Mouse (Mus musculus): ENCODE results near the gene Fam241a. TPM values are rescaled to one million over a fixed set of nuclear protein-coding genes. Genes with fewer than 3 reads are reported as not detected.
A peak's percentile ranks its signal among the peaks of the same experiment; 100 is the strongest.

The Fam241a gene
- polyA plus RNA-seq, 1 experiment from 2014 or later, result 5.5 TPM

DNA sequence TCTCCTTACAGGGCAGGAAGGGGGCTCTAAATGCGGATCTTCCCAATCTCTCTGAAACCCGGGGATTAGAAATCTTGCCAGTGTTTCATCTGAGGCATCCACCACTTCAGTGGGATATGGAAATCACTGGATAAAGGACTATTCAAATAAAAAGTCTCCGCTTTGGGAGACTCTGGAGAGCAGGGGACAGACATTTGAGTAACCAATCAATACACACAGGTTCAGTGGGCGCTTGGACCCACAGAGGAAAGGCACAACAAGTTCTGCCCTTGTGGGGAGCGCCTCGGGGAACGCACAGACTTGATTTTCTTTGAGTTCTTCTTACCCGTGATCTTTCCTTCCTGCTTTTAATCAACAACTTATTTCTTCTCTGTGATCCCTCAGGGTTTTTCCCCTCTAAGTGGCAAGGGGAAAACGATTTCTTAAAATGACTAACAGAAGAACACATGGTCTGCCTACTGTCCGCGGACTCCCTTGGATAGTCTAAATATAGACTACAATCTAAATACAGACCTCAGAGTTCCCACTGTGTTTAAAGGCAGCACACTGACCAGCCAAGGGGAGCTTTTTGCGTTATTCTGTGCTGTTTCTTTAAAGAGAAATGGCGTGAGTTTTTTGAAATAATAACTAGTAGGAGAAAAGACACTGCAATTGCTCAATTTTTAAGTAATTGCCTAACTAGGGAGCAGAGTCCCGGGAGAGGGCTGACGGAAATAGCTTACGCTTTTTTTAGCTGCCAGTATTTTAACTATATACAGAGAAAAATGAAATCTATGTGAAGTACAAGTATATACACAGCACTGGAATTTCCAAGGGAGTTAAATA, 18.0 kb upstream of the Fam241a start:
- H3K36me3 ChIP-seq, result no peaks in the 10 kb centered on the region
- 25% methylated on average over 16 of the region's 16 CpGs for WGBS
- peak overlapping the region; percentile 49 for H3K4me2 ChIP-seq
- peaks cover 2% of the 10 kb centered on the region; the same call in 1 of the 2 replicates for H3K9me3 ChIP-seq
- no peak overlapping the region for H3K9ac ChIP-seq
- H3K27me3 ChIP-seq, result no peaks in the 10 kb centered on the region
- peaks cover 13% of the 10 kb centered on the region for H3K4me1 ChIP-seq
- ATAC-seq (ENCODE audit: insufficient number of reproducible peaks, insufficient read depth, low FRiP score, low TSS enrichment, low read depth), result no peak
- H3K4me3 ChIP-seq, result peak overlapping the region; percentile 12; the same call in 1 of the 2 replicates
- H3K27ac ChIP-seq, result no peak overlapping the region

DNA sequence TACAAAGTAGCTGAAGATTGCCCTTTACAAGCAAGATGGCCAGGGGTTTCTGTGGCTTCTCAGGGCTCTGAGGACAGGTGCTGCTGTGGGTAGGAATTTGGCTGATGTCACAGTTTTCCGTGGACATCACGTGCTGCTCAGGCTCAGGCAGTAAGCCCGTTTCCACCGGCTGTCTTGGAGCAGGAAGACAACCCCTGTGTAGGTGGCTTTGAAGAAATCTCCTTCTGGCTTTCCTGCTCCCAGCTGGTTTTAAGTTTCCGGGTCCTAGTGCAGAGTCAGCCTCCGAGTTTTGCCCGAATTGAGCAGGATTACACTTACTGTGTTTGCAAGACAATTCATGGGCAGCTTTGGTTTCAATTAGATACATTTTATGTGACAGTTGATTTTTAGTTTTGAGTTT, 13.8 kb upstream of the Fam241a start:
- H3K27ac ChIP-seq, result no peak overlapping the region
- WGBS, result 58% methylated on average over 7 of the region's 7 CpGs
- peaks cover 8% of the 10 kb centered on the region; the same call in 1 of the 2 replicates for H3K9me3 ChIP-seq
- H3K9ac ChIP-seq, result no peak overlapping the region
- H3K4me1 ChIP-seq, result peaks cover 13% of the 10 kb centered on the region
- no peaks in the 10 kb centered on the region for H3K27me3 ChIP-seq
- no peaks in the 10 kb centered on the region for H3K36me3 ChIP-seq
- H3K4me2 ChIP-seq, result no peak overlapping the region
- ATAC-seq (ENCODE audit: insufficient number of reproducible peaks, insufficient read depth, low FRiP score, low TSS enrichment, low read depth), result no peak
- no peak overlapping the region for H3K4me3 ChIP-seq

DNA sequence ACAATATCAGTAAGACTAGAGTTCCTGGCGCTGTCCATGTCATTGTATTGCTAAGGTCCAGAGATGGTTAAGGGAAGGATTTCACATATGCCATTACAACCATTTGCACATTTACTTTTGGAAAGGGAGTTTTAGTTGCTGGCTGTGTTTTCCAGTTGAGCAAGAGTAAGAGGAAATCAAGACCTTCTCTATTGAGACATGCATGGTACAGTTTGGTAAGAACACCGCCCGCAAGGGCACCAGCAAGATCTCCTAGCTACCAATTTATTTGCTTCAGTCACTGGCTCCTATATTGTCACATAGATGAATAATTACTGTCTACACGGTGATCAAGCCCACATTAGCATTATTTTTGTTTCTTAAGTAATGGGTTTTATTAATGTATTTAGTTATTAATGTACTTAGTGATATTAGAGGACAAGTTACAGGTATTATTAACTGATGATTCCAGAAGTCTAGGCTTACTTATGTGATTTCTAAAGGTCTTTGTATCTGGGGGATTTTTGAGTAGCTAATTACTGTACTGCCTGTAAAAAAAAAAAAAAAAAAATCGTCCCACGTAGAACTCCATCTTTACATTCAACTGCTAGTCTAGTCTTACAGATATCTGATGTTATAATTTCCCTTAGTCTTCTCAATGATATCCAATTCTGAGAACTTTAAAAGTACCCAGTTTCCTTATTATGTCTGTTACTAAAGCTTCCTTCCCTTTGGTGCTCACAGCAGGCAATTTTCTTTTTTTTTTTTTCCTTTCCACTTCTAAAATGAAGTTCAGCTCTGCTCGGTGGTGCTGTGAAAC, 944 bp downstream of the Fam241a start:
- 41% methylated on average over 7 of the region's 7 CpGs for WGBS
- no peak overlapping the region for H3K27ac ChIP-seq
- H3K9me3 ChIP-seq, result no peaks in the 10 kb centered on the region
- ATAC-seq (ENCODE audit: insufficient number of reproducible peaks, insufficient read depth, low FRiP score, low TSS enrichment, low read depth), result no peak
- no peaks in the 10 kb centered on the region for H3K4me1 ChIP-seq
- H3K4me2 ChIP-seq, result peak overlapping the region; percentile 79
- no peaks in the 10 kb centered on the region for H3K36me3 ChIP-seq
- H3K4me3 ChIP-seq, result peak overlapping the region; percentile 81
- H3K27me3 ChIP-seq, result peaks cover 27% of the 10 kb centered on the region
- H3K9ac ChIP-seq, result peak overlapping the region; percentile 75

DNA sequence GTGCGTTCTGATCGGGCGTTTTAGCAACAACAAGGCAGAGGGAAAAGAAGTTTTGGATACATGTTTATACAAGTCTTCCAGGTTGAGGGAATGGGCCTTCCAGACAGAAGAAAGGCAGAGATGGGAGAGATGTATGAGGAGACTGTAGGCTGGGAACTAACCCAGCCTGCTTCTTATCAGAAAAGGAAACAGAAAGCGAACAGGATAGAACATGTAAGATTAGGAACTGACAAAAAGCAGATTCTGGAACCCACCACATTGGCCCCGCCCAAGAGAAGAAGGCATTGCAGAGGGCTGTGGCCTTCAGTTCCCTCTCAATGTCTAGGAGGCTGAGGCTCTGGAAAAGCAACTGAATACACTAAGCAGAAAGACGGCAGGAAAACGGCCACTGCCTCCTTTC, 2.2 kb downstream of the Fam241a start:
- H3K4me2 ChIP-seq, result no peak overlapping the region
- no peak overlapping the region for H3K4me3 ChIP-seq
- ATAC-seq (ENCODE audit: insufficient number of reproducible peaks, insufficient read depth, low FRiP score, low TSS enrichment, low read depth), result no peak
- no peaks in the 10 kb centered on the region for H3K4me1 ChIP-seq
- H3K36me3 ChIP-seq, result no peaks in the 10 kb centered on the region
- 74% methylated on average over 7 of the region's 7 CpGs for WGBS
- H3K27ac ChIP-seq, result no peak overlapping the region
- peaks cover 27% of the 10 kb centered on the region for H3K27me3 ChIP-seq
- no peaks in the 10 kb centered on the region for H3K9me3 ChIP-seq
- H3K9ac ChIP-seq, result no peak overlapping the region

DNA sequence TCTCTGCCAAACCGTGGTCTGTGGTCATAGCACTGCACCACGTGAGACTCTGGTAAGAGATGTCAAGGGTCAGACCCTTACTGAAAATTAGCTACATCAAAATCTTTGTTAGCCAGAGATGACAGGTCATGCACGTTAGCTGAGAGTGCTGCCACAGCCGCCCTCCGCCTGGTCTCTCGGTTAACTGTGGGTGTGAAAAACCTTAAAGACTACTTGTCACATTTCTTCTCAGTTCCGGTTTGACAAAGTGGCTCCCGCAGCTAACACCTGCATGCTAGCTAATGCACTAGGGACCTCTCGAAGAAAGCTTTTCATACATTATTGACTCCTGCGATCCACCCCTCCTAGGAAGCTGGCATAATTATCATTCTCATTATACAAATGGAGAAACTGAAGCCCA, 4.2 kb downstream of the Fam241a start:
- WGBS, result 62% methylated on average over 10 of the region's 10 CpGs

DNA sequence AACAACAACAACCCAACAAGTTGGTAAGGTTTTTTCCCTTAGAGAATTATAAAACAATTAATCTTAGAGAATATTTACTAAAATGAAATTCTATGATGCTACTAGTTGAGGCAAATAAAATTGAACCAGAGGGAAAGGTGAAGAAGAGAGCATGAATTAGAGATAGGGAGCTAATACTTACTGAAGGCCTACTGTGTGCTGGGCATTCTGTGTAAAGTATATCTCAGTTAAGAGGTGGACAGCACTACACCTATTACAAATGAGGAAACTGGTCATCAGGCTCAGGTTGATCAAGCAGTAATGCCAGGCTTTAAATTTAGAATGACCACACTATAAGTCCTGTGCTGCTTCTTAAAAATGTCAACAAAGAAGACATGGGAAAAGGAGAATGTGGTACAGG, 6.1 kb downstream of the Fam241a start:
- H3K4me3 ChIP-seq, result no peak overlapping the region
- no peak overlapping the region for H3K27ac ChIP-seq
- no peaks in the 10 kb centered on the region for H3K4me1 ChIP-seq
- ATAC-seq (ENCODE audit: insufficient number of reproducible peaks, insufficient read depth, low FRiP score, low TSS enrichment, low read depth), result no peak
- no peak overlapping the region for H3K9ac ChIP-seq
- H3K9me3 ChIP-seq, result no peaks in the 10 kb centered on the region
- H3K4me2 ChIP-seq, result no peak overlapping the region
- peaks cover 22% of the 10 kb centered on the region for H3K27me3 ChIP-seq
- H3K36me3 ChIP-seq, result no peaks in the 10 kb centered on the region

More for the DNA sequence above, 4.2 kb downstream of the Fam241a start:
- Histone ChIP-seq H3K4me2 (no peak overlapping the region), H3K4me1 (no peaks in the 10 kb centered on the region), H3K9me3 (no peaks in the 10 kb centered on the region), H3K9ac (no peak overlapping the region), H3K4me3 (no peak overlapping the region), H3K27ac (no peak overlapping the region), H3K36me3 (no peaks in the 10 kb centered on the region), H3K27me3 (peaks cover 23% of the 10 kb centered on the region)
- no peak for ATAC-seq (ENCODE audit: insufficient number of reproducible peaks, insufficient read depth, low FRiP score, low TSS enrichment, low read depth)

DNA sequence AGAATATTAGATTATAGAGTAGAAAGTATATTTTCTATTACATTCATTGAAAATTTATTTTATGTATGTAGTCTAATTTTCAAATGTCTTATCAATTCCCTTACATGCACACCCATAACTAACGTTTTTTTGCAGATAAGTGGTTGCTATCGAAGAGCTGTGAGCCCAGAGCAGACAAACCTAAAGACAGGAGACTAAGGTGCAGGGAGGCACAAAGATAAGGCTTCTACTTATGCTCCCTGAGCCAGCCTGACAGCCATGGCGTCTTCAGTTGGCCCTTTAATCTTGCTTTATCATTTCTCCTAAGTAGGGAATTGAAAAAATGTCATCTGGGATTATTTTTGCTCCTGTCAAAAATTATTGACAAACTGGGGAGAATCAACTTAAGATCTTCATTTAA, 6.6 kb downstream of the Fam241a start:
- no peak overlapping the region for H3K4me3 ChIP-seq
- ATAC-seq (ENCODE audit: insufficient number of reproducible peaks, insufficient read depth, low FRiP score, low TSS enrichment, low read depth), result no peak
- H3K9me3 ChIP-seq, result no peaks in the 10 kb centered on the region
- WGBS, result 59% methylated on average over 3 of the region's 3 CpGs
- H3K9ac ChIP-seq, result no peak overlapping the region
- H3K27ac ChIP-seq, result no peak overlapping the region
- H3K36me3 ChIP-seq, result no peaks in the 10 kb centered on the region
- H3K4me2 ChIP-seq, result no peak overlapping the region
- no peaks in the 10 kb centered on the region for H3K4me1 ChIP-seq
- H3K27me3 ChIP-seq, result peaks cover 18% of the 10 kb centered on the region

DNA sequence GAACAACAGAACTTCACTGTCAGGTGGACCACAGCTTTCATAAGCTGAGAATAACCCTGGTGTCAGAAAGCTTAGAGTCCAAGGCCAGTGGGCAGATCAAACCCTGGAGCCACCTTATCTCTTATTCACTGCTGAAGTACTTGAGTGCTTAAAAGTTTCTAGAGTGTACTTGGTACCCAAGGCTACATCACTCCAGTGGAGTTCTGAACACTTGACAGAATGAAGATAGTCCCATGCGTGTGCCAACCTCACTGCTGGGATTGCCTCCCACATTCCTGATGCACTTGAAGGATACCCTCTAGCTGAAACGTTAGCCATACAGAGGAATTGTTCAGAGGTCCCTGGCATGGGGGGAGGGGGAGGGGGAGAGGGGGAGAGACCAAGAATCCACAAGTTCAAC, 14.4 kb downstream of the Fam241a start:
- Histone ChIP-seq H3K27ac (no peak overlapping the region), H3K4me3 (no peak overlapping the region), H3K4me2 (no peak overlapping the region), H3K27me3 (no peaks in the 10 kb centered on the region), H3K9ac (no peak overlapping the region), H3K36me3 (no peaks in the 10 kb centered on the region), H3K9me3 (no peaks in the 10 kb centered on the region), H3K4me1 (no peaks in the 10 kb centered on the region)
- ATAC-seq (ENCODE audit: insufficient number of reproducible peaks, insufficient read depth, low FRiP score, low TSS enrichment, low read depth), result no peak
- WGBS, result 68% methylated on average over 2 of the region's 2 CpGs

DNA sequence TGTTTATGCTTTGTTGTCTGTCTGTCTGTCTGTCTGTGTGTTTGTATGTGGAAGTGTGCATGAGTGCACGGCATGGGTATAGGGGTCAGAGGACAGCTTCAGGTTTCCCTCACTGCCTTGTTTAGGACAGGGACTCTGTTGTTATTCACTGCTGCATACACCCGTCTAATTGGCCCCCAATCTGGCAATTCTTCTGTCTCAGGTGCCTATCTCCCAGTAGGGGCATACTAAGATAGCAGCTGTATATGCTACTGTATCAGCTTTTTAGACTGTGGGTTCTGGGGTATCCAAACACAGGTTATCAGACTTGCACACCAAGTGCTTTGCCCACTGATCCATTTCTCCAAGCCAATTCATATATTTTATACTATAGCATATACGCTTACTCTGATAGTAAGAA, 16.2 kb downstream of the Fam241a start:
- 73% methylated on average over 3 of the region's 3 CpGs for WGBS
- Histone ChIP-seq H3K4me1 (no peaks in the 10 kb centered on the region), H3K36me3 (no peaks in the 10 kb centered on the region), H3K9ac (no peak overlapping the region), H3K27me3 (no peaks in the 10 kb centered on the region), H3K27ac (no peak overlapping the region), H3K4me2 (no peak overlapping the region), H3K4me3 (no peak overlapping the region), H3K9me3 (no peaks in the 10 kb centered on the region)
- no peak for ATAC-seq (ENCODE audit: insufficient number of reproducible peaks, insufficient read depth, low FRiP score, low TSS enrichment, low read depth)

DNA sequence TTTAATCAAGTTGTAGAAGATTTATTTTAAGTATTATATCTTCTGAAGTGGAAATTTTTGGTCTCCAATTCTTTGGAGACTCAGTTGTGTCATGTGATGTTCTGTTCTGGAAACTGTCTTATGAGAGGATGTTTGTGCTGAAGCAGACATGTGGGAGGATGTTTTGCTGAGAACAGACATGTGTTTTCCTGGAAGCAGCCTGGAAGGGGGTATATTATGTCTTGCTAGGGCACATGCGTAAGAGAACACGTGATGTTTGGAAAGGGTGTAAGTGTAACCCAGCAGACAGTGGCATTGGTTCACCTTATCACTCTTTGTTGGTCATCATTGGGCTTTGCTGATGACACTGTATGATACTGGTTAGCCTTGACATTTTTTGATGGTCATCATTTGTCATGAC, 20.6 kb downstream of the Fam241a start:
- no peak overlapping the region for H3K9ac ChIP-seq
- no peaks in the 10 kb centered on the region for H3K36me3 ChIP-seq
- H3K4me2 ChIP-seq, result no peak overlapping the region
- no peaks in the 10 kb centered on the region for H3K27me3 ChIP-seq
- no peaks in the 10 kb centered on the region for H3K4me1 ChIP-seq
- no peaks in the 10 kb centered on the region for H3K9me3 ChIP-seq
- H3K27ac ChIP-seq, result no peak overlapping the region
- no peak for ATAC-seq (ENCODE audit: insufficient number of reproducible peaks, insufficient read depth, low FRiP score, low TSS enrichment, low read depth)
- no peak overlapping the region for H3K4me3 ChIP-seq
- WGBS, result 83% methylated on average over 2 of the region's 2 CpGs

DNA sequence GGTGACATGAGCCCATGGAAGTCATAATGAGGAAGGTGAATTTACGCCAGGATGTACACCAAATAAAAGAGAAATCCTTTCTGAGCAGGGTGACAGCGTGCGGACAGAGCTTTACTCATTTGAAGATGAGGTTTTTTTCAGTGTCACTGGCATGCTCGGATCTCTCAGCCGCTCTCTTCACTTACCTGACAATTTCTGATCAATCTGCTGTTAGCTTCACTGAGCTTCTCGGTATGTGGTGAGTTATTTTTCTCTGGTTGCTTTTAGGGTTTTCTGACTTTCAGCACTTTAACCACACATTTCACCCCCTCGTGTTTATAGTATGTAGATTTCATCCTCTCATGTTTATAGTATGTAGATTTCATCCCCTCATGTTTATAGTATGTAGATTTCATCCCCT, 21.1 kb downstream of the Fam241a start:
- WGBS, result 81% methylated on average over 7 of the region's 7 CpGs
- Histone ChIP-seq H3K9ac (no peak overlapping the region), H3K9me3 (no peaks in the 10 kb centered on the region), H3K4me1 (no peaks in the 10 kb centered on the region), H3K27ac (no peak overlapping the region), H3K4me2 (no peak overlapping the region), H3K4me3 (no peak overlapping the region), H3K36me3 (no peaks in the 10 kb centered on the region), H3K27me3 (no peaks in the 10 kb centered on the region)
- ATAC-seq (ENCODE audit: insufficient number of reproducible peaks, insufficient read depth, low FRiP score, low TSS enrichment, low read depth), result no peak

Measured in embryonic facial prominence, embryonic 13.5 days (tissue).